Mouse (Mus musculus): ENCODE measurements around the gene Tubd1.

DNA sequence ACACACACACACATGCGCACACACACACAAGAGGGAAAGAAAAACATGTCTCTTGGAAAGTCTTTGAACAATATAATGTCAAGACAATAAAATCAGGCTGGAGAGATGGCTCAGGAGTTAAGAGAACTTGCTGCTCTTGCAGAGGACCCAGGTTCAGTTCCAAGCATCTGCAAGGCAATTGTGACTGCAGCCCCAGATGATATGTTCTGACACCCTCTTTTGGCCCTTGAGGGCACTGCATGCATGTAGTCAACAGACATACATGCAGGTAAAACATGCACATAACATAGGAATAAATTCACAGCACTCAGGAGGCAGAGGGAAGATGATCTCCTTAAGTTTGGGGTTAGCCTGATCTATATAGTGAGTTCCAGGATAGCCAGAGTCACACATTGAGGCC is 2.6 kb downstream of the Tubd1 start:
- TF ChIP-seq CTCF (IDR thresholded peaks at IDR 0.05; ENCODE audit: extremely low read depth, insufficient read length, insufficient replicate concordance, low read depth, low read length) = no peak
- TF ChIP-seq POLR2A (IDR thresholded peaks at IDR 0.05; ENCODE audit: low read depth, low read length) = no peak
